Mouse (Mus musculus): ENCODE data around the gene Irf2.
"Not testable (repeated sequence)": the region's sequence is repeated elsewhere in the genome, so short reads cannot be mapped to it uniquely, and the experiment has no call there.

Gene Irf2

DNA sequence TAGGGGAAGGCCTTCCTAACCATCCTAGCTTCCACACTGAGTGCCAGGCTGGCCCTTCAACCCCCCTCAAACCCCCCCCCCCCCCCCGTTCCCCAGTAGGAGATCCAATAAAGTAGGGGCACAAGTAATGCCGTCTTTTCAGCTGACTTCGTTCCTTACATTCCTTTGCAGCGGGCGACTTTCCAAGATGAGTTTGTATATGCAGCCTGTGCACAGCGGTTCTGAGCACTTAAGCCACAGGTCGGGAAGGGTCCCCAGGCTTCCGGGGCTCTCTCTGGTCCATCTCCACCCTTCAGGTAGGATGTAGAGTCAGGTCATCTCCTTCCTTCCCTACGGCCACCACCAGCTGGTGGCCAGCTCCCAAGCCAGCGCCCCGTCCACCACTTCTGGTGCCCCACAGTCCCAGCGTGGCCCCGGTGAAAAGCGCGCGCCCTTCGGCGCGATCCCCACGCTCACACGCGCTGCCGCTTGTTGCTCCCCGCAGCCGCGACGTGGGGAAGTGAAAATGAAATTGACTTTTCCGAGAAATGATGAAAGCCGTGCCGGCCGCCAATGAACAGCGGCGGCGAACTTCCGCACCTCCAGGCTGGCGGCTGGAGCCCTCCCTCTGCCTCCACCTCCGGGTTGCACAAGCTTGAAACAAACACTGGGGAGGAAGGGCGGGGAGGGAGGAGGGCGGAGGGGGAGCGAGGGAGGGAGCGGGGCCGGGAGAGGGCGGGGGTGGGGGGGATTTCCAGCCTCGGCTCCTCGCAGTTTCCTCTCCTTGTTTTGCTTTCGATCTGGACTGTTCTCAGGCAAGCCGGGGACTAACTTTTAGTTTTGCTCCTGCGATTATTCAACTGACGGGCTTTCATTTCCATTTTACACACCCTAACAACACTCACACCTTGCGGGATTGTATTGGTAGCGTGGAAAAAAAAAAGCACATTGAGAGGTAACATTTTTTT lies at the start of gene Irf2:
TSS of gene Irf2 (plus strand) at position 730 of the 947 bp plus-strand sequence.
- DNase-seq, result peak; percentile 94

DNA sequence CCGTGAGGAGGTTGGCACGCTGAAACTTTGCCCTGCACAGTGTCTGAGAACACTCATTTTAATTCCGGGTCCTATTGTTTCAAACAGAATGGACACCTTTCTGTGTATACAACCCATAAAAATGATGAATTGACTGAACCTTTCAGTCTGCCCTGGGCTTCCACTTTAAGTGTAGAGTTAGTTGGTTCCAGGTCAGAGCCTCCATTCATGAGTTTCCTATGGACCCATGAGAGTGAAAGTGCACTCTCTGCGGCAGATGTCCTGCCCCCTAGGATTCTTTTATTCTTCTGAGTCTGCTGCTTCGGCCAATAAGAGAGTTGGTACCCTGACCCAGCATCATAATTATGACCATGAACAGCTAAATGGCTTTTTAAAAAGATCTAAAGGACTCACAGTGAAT lies 49.4 kb upstream of the Irf2 start:
- DNase-seq, result no peak

DNA sequence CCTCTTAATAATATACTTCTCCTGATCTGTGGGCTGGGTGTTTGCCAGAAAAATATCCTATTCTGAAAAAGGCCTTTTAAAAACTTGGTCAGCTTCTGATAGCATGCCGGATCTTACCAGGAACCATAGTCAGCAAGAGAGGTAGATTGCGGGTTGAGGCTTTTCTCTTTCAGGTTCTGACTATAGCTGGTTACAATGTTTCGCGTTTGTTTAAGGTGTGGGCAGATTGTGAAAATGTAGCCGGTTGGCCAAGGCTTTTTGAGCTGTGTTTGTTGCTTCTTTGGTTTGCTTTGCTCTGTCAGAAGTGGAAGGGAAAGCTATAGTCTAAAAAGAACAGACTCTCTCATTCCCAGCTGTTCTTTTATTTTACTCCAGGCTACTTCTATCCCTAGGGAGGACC lies 49.0 kb upstream of the Irf2 start:
- no peak for DNase-seq

DNA sequence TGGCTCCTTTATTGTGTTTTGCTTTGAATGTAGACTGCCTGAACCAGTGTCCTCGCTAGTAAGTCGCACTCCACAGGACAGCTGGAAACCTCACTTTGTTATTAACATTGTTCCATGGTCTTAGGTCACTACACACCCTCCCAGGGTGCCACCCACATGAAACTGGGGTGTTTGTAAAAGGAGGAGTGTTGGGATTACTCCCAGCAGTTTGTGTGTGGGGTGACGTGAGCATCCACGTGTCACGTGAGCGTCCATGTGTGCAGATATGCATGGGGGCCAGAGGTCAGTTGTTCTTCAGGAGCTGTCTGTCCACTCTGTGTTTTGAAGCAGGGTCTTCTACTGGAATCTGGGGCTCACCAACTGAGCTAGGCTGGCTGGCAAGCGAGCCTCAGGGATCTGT lies 48.2 kb upstream of the Irf2 start:
- DNase-seq, result no peak

DNA sequence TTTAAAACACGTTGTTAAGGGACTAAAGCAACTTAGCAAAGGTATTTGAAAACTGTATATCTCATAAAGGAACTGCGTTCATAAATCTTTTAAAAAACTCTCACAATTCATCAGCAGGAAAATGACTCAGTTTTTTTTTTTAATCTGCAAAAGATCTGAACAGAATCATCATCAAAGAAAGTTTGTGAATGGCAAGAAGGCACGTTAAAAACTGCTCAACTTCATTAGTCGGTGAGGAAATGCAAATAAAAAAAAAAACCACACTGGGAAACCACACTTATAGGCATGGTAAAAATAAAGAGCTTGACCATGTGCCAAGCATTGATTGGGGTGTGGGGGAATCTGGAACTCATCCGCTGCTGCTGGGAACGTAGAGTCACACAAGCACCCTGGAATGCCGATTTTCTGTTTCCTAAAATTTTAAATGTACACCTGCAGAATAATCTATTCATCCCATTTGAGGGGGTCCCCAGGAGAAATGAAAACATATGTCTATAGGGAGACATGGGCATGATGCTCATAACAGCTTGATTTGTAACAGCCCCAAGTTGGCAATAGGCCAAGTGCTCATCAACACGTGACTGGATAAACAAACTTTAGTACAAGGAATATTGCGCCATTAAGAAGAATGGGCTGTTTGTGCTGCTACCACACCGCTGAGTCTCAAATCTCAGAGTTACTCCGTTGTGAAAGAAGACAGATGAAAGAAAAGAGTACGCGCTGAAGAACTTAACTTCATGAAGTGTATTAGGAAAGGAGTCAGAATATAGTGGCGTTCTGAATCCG lies 43.1 kb upstream of the Irf2 start:
- DNase-seq, result no peak

DNA sequence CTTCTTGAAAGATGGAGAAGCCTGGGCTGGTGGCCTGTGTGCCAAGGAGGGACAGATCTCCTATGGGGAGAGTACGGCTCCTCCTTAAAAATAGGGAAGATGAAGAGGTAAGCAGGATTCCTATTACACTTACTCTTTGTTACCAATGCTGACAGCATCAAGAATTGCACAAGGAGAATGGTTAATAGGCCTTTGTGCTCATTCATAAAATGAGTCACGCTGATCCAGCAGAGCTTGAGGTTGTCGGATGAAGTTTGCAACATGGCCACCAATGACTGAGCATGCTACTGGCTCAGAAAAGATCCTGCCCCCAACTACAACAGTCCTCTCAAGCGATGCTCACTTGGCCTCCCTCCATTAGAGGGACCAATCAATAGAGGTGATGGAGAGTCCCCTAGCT lies 42.0 kb upstream of the Irf2 start:
- DNase-seq, result no peak

DNA sequence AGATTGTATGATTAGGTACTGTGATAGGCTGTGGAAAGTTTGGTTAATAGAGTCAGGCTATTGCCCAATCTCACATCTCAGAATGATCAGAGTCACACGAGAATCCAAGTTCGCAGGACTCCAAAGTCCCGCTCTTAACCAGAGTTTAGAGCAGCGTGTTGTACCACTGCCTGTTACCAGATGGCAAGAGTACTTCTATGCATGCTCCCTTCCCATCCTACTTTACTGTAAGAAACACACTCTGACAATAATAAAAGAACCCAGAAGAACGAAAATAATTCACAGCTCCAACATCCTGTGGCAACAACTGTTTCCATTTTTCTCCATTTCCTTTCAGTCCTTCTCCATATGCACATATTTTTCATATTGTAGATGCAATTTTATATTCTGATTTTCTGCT lies 41.4 kb upstream of the Irf2 start:
- no peak for DNase-seq

DNA sequence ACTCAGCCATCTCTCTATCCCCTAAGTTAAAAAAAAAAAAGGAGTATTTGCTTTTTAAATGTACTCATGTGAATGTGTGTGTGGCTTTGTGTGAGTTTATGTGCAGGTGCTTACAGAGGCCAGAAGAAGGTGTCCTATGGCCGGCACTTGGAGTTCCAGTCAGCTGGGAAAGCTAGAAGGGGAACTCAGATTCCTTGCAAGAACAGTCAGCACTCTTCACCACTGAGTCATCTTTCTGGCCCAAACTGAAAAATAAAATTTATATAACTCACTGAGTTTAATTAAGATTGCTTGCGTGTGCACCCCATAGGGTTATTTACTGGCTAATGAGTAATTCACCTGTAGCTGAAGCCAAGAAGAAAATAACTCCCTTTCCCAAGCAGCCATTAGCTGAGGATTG lies 34.4 kb upstream of the Irf2 start:
- no peak for DNase-seq

DNA sequence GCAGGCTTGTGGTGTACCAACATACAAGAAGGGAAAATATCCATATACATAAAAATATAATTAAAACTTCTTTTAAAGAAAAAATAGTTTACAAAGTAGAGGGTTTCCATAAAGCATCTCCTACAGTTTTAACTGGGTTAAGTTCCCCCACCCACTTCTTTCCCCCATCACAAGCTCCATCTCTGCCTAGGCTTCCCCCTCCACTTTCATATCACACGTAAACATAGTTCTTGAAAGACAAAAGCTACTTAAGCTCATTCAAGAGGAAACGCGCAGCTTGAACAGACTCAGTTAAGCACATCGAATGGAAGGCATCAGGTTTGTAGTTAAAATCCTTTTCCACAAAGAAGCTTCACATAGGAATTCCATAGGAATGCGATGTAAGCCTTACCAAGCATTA lies 32.8 kb upstream of the Irf2 start:
- no peak for DNase-seq

DNA sequence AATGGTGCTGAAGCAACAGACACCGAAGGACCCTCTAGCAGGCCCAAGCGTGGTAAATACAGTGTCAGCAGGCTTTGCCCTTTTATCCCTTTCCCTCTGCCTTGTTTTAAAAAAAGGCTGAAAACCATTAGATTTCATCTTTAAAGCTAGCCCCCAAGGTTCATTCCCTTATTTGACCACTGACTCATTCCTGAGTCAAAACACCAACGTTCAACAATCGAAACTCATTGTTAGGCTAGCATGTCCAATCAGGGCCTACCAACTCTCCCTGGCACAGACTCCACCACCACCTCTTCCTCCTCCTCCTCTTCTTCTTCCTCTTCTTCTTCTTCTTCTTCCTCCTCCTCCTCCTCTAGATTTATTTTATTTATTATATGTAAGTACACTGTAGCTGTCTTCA lies 30.2 kb upstream of the Irf2 start:
- DNase-seq, result no peak

DNA sequence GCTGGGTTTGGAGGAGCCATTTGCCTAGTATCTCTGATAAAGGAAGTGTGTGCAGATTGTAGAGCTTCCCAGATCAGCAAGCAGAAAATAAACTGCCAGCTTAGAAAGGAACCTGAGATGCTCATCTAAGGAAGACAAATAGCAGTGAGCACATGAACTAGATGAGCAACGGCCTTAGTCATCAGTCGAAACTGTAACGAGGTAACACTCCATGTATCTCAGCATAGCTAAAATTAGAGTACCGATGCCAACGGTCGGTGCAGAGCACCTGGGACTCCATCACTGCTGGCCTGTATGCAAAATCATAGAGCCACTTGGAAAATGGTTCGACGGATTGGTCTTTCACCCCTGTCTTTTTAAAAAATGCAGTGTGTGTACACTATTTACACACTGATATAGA lies 29.2 kb upstream of the Irf2 start:
- no peak for DNase-seq

DNA sequence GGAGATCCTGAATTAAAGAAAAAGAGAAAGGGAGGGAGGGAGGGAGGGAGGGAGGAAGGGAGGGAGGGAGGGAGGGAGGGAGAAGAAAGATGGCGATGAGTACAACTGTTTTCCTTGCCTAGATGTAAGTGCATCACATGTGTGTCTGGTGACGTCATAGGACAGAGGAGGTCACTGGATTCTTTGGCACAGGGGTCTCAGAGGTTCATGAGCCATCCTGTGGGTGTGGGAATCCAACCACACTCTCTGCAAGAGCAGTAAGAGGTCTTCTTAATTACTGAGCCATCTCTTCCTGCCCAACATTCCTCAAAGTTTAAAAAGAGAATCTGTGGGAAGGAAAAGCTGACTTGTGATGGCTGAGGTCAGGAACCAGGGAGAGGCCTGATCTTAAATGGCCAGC lies 28.0 kb upstream of the Irf2 start:
- DNase-seq, result no peak

DNA sequence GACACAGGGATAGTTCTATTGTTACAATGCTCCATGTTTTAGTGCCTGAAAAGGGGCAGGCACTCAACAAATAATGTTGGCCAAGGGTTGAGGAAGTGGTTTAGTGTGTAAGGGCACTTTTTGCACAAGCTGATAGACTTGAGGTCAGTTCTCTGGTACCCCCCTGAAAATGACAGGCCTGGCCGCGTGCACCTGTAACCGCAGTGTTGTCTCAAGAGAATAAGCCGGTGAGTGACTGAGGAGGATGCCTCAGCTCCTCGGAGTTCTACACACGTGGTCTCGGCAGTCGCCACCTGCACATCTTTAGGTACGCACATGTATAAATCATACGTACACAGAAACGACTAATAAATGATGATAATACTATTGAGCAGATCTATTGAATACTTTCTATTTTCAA lies 26.4 kb upstream of the Irf2 start:
- peak; percentile 47 for DNase-seq

DNA sequence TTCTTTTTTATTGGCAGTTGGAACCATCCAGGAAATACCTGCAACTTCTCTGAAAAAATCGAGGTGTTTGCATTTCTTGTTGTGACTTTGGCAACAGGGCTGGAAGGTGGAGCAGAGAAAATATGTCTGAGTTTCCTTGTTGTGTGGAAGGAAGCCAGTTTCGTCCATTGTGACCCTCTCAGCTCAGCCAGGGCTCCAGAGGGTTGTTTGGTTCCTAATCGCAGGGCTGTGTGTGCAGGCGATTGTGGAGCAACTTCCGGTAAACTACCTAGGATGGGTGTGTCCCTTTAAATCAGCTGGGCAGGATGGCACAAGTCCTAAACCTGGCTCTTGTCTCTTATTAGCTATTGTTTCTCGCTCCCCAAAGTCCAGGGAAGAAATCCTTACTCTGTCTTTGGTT lies 25.7 kb upstream of the Irf2 start:
- peak; percentile 27 for DNase-seq

DNA sequence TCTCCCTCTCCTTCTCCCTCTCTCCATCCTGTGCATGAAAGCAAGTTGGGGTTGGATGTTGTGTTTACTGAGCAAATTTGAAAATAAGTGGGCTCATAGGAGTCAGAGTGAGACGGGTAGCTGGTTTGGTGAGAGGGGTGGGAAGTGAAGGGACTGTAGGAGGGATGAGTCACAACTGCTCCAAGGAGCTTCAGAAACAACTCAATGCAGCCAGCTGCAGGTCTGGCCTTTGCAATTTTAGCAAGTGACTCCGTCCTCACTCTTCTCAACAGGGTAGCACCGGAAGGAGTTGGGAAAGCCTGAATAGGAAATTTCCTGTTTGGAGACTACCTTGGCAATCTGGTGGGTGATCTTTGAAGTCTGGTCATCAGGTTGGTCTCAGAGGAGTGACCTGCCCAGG lies 25.1 kb upstream of the Irf2 start:
- DNase-seq, result no peak

DNA sequence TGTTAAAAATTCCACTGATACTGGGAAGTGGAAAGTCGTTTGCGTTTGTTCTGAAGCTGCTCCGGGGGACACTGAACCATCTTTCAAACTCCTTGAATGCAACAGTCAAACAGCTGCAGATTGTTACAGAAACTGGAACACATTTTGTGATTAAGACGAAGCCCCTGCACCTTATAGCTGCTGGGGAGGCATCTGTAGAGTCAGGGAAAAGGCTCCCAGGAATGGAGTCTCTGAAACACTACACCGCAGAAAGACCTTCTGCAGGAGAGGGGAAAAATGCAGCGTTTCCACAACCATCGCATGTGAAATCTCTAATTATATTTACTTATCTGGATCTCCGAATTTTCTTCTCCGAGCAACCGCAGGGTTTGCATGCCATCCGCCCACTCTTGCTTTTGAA lies 23.1 kb upstream of the Irf2 start:
- no peak for DNase-seq

DNA sequence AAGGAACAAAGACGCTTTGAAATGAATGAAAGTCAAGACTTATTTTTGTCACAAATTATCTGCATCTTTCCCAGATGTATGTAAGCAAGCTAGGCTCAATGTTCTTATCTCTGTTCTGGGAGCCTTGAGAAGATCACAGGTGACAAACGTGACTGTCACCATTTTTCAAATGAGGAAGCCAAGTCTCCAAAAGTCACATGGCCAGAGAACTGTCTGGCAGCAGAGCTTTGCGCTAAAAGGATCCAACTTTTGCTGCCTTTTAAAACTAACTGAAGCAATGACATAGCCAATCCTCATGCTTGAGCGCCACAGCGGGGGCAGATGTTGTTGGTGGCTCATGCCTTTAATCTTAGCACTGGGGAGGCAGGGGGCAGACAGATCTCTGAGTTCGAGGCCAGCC lies 22.4 kb upstream of the Irf2 start:
- DNase-seq, result no peak

DNA sequence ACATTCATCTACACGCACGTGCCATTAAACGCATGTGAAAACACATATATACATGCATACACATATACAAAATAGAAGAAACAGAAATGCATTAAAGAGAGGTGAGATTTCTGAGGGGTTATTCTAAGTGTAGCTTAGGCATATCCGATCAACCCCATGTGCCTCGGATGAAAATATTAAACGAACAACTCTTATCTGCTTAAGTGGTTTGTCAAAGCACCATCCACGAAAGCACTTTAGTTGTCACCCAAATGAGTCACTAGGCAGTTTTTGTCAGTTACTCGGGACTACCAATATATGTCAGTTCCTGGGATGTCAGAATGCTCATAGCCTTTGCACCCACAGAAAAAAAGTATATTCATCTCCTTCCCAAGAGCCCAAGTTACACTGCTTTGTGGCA lies 21.2 kb upstream of the Irf2 start:
- DNase-seq, result no peak

DNA sequence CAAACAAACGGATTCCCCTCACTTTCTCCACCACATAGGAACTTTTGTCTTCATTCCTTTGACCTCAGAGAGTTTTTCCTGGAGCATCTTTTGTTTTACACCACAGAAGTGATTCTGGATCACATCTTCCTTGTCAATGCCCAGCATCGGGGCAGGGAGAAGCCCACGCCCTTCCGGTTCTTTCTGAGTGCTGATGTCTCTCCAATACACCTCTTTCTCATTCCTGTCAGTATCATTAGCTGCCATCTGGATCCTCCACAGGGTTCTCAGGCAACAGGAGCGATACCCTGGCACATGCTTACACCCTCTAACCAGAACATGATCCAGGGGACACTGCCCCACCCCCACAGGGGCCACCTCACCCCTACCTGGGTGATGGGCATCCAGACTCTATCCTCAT lies 20.8 kb upstream of the Irf2 start:
- DNase-seq, result no peak

DNA sequence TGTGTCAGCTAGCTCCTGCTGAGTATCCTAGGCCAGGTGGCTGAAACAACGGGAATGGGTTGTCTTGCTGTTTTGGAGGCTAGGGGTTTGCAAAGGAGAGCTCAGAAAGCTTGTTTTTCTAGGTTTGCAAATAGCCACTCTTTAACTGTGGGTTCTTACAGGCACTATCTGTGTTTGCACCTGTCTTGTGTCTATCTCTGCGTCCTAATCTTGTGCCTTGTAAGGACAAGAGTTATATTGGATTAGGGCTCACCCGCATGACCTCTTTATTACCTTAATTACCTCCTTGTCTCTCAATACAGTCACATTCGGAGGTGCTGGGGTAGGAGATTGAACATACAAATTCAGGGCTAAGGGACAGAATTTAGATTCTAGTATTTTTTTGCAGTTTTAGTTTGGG lies 18.9 kb upstream of the Irf2 start:
- DNase-seq, result no peak

DNA sequence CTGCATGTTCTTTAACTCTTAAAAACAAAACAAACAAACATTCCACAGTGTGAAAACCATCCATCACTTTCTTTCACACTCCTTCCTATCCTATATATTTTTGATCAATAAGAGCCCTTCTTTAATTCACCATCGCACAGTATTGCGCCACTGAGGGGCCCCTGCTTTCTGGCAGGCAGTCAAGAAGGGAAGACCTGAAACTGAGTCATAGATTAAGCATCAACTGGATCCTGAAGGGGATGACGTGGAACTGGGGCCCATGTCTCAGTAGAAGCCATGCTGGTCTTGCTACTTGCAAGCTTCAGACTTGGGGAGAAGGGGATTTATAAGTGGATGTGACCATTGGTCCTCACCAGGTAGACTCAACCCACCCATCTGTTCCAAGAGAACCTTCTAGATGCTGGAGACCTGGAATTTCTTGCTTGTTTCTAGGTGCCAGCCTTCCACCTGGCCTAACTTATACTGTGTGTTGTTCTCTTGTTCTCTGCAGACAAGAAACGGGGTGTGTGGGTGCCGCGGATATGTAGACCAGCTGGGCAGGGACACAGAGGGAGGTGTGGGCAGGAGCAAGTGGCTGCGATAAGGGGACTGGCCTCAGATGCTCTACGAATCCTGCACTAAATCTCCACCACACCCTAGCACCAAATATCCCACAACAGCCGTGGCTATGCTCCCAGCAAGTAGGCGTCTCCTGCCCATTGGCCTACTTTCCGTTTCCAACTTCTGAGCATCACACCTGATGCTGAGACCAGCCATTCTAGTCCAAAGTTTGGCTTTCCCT lies 18.3 kb upstream of the Irf2 start:
- no peak for DNase-seq

DNA sequence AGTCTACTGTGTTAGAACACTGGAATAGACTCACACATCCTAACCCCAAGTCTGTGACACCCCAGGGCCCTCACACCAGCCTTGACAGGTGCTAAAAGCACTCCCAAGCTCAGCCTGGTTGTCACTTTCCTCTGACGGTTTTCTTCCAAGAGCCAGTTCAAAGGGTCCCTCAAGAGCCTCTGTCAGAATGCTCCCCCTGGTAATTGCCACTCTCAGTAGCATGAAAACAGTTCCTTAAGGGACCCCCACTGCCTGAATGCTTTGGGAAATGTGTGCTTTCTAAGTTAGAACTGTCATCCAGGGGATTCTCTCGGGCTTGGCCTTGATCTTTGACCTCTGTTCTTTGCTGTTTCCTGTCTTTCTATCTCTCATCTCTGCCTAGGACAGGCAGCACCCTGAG lies 17.0 kb upstream of the Irf2 start:
- DNase-seq, result peak; percentile 59

DNA sequence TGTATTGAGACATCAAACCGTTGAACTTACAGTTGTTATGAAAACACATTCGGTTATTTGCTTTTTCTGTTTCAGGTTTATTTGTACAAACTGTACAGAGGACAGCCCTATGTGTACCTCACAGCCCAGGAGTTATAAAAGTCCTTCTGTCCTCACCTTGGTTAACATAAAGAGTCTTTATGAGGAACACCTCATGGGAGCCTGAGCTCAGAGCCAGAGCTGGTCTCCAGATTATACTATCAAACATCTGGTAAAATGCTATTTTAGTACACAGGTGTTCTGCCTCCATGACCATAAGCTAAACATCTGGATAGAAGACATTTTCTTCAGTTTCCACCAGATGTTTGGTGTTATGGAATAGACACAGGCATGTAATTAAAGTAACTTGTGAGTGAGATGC lies 13.1 kb upstream of the Irf2 start:
- no peak for DNase-seq

DNA sequence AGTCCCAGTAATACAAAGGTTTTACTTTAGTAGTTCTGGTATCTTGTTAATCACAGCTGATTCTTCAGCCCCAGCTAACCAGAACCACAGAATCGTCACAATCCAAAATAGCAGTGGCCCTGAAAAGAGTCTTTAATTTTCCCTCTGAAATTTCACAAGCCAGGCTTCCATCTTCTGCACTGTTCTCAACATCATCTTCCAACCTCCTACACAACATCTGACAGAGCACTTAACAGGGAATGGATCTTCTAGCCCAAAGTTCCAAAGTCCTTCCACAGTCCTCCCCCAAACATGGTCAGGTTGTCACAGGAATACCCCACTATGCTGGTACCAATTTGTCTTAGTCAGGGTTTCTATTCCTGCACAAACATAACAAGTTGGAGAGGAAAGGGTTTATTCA lies 9.9 kb upstream of the Irf2 start:
- not testable (repeated sequence) for DNase-seq

All from thymus, postnatal 14 days (tissue).